Mouse (Mus musculus): ENCODE results near the gene Ccdc83.

Ccdc83 gene

DNA sequence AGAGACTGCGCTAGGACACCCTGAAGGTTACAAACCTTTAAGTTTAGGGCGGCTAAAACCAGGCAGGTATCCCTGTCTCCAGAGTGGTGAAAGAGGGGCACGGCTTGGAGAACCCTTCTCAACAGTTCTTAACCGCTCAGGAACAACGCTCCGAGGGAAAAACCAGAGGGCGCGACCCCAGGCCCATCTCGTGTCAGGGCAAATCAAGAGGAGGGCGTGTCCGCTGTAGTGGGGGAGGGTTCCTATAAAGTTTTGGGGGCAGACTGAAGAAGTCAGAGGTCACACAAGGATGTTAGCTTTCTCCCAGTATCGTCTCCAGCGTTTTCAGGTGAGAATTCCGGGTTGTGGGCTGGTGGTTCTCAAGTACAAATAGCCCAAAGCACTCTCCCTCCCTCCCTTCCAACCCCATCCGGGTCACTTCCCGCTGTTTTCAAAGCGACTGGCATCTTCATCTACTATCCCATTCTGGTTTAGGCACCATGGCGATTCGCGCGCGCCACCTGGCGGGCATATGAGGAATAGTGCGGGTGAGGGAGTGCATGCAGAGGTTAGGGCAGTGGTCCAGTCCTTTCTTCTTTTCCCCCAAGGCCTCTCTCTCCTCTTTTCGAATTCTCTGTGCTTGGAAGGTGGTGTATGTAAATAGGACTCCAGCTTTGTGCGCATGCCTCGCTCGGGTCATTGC, at the start of gene Ccdc83:
TSS of gene Ccdc83 (minus strand) at position 489 of the 682 bp plus-strand sequence.
- DNase-seq (ENCODE audit: low read depth, low spot score) = peak; percentile 63

DNA sequence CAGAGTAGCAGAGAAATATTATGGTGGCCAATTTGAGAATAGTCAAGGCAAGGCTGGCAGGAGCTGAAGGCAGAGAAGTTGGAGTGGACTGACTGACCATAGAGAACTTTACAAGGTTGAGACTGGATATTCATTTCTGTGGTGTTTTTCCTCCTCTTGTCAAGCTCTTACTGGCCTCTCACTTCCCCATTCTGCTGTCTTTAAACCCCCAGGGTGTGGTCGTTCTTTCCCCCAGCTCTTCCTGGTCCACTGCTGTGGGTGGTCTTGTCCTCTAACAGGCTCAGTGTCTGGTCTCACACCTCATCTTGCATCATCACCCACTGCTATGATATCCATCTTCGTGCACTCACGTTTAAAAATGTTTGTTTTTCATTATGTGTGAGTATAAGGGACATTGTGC, 47.8 kb upstream of the Ccdc83 start:
- peak; percentile 16 for DNase-seq (ENCODE audit: low read depth, low spot score)

DNA sequence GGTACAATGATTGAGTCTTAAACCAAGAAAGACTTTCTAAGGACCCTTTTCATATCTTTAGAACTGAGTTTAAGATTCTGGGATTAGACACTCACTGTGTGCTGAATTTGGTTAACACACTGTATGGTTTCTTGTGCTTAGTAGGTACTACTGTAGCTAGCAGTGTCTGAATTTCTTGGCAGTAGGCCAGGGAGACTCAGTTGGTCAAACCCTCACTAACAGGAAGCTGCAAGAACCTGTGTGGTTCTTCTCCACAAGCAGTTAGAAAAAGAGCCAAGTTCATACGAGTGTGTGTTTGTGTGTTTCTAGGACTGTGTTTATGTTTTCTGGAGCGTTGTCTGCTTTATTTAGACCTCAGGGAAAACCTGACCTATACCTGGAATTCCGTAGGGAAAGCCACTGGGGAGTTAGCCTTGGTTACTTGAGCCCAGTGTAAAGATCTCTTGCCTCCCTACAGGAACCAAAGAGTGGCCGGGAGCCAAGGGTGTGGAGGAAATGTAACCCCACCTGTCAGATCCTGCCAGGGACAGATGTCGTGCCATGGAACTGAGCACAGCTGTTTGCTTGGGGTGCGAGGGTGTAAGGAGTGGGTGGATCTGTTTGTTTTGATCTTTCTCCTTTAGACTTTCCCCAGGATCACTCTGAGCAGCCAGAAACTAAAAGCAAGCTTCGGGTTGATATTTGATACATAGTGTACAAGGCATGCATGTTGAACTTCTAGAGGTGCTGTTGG, 46.7 kb upstream of the Ccdc83 start:
- DNase-seq (ENCODE audit: low read depth, low spot score) = no peak

DNA sequence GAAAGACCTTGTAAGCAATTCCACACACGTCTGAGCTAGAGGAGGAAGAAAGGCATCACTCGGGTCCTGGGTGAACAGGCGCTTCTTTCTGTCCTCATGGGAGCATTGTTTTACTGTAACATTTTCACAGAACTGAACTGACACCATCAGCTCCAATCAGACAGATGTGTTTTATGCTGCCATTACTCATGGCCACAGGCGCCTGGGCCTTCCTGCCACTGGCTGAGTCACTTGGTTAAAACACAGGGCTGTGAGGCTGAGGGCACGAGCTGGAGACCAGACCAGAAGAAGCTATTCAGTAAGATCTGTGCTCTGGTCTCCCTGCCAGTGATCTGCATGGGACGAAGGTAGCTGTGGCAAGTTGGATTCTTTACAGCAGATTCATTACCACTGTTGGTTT, 42.4 kb upstream of the Ccdc83 start:
- DNase-seq (ENCODE audit: low read depth, low spot score) = no peak

DNA sequence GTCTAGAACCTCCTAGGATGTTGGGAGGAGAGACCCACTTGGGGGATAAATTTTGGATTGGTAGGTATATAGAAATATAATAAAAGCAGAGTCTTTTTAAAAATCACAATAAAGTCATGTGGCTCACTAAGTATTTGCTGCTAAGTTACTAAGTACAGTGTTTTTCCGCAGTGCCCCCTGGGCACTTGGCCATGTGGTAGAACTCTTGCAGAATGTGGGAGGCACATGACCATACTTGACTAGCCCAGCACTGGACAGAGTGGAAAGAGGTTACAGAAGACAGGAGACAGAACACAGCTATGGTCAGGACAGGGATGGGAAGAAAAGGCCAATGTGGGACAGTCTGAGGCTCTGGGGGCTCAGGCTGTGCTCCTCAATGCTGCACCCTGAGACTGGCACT, 41.4 kb upstream of the Ccdc83 start:
- DNase-seq (ENCODE audit: low read depth, low spot score) = no peak

DNA sequence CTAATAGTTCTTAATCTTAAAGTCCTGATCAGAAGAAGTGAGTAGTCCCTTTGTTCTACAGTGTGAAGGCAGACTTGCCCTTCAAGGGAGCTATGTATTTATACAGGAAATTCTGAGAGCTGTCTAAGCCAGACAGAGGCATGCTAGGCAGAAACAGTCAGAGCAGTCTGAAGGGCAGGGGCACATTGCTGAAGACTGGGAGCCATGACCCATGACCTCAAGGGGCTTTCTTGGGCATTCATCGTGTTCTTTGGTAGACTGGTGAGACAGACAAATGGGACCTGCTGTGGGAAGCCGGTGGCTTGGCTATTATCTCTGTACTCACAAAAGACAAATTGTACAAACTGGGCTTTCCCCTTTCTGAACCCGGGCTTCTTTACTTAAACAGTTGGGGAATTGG, 40.5 kb upstream of the Ccdc83 start:
- no peak for DNase-seq (ENCODE audit: low read depth, low spot score)

DNA sequence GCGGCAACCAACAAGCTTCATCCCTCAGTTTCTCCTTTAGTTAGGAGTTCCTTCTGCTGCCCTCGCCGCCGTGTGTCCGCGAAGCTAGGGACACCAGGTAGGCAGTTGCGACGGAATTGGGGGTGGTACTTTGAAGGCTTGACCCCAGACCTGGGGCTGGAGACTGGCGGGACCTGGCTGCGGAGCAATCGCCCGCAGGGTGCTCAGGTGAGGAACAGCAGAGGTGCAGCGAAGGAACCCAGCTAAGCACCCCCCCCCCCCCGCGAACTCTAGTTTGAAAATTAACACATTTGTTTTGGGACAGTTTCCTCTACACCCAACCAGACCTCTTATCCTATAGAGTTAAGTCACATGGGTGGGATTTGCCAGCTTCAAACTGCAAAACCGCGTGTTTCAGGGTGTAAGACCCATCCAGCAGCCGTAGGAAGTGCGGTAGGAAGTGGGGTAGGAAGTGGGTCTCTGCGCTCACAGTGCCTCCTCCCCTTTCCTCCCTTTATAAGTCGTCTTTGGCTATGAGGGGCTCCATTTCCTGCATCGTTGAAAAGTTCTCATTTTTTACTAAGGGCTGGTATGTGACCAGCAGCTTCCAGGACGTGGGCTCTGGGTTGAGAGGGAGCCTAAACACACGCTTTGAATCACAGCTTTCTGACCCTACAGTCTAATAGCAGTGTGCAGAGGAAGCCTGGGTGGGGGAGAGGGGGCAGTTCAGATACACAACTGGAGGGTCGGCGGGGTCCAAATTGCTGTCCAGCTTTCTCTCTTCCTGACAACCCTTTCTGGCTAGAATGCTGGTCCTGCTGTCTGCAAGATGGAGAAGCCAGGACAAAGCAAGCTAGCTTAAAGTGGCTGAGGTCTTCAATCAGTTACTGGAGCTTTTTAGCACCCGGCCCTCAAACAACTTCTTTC, 37.3 kb upstream of the Ccdc83 start:
- DNase-seq (ENCODE audit: low read depth, low spot score) = no peak

DNA sequence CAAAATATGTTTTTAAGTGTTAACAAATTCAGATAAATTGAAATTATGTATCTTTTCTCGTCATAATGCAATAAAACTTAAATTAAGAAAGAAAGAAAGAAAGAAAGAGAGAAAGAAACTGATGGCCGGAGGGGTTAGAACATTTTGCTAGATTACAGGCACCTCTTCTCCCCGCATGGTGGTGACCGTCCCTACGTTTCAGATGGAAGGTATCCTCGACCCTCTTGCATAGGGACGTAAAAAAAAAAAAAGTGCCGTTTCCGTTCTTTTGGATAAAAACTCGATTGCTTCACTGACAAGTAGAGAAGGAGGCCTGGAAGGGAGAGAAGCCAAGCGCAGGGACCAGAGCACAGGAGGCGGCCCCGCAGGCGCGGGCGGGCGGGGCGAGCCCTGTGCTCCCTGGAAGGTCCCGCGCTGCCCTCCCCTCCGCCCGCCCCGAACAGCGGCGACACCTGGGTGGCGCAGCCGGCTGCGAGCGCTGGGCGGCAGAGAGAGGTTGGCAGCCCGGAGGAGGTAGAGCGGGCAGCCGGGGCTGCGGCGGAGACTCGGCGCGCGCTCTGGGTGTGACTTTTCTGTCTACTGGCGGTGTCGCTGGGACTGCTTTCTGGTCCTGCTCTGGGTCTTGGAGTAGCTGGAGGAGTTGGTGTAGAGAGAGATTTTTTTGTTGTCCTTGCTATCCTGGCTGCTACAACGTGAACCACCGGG, 36.5 kb upstream of the Ccdc83 start, which contains the start of gene Sytl2:
TSS of gene Sytl2 (plus strand) at position 311 of the 705 bp plus-strand sequence.
- DNase-seq (ENCODE audit: low read depth, low spot score) = no peak

DNA sequence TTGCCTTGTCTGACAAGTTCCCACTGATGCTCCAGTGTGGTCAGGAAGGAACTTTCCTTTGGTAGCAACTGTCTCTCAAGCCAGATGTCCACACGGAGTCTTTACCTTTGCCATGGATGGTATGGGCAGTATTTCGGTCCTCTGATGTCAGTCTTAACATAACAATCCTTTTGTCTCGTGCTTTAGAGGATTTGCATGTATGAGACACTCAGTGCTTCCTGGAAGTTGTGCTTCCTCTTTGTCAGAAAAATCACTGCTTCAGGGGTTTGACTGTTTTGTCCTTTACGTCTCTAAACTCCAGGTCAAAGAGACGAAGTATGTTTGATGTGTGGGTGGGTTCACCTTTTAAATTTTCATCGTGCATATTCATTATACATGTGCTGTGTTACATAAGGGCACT, 26.3 kb upstream of the Ccdc83 start:
- DNase-seq (ENCODE audit: low read depth, low spot score) = no peak

DNA sequence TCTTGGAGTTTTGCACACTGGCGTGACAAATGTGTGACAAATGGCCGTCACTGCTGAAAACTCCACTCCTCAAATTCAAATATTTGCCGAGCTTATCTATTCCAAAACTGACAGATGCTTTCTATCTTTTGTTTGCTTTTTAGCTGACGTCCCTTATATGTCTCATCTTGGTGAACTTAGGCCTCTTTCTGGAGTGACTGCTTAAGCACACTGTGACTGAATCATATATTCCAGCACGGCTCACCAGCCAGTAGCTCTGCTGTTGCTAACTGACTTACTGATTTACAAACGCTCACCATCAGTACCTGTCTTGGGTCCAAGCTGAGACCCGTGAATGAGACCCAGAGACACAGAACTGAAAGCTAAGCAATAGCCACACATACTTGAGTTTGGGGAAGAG, 19.2 kb upstream of the Ccdc83 start:
- no peak for DNase-seq (ENCODE audit: low read depth, low spot score)

DNA sequence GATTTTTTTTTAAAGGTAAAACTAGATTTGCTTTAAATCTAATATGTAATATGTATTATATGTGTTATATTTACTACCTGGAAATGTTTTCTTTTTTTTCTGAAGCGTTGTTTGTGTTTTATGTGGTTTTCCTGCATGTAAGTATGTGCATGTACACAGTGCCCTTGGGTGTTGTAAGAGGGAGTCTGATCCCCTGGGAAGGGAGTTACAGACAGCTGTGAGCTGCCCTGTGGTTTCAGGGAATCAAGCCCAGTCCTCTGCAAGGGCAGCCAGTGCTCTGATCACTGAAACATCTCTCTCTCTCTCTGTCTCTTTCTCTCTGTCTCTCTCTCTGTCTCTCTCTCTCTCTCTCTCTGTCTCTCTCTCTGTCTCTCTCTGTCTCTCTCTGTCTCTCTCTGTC, 17.2 kb upstream of the Ccdc83 start:
- DNase-seq (ENCODE audit: low read depth, low spot score) = no peak

DNA sequence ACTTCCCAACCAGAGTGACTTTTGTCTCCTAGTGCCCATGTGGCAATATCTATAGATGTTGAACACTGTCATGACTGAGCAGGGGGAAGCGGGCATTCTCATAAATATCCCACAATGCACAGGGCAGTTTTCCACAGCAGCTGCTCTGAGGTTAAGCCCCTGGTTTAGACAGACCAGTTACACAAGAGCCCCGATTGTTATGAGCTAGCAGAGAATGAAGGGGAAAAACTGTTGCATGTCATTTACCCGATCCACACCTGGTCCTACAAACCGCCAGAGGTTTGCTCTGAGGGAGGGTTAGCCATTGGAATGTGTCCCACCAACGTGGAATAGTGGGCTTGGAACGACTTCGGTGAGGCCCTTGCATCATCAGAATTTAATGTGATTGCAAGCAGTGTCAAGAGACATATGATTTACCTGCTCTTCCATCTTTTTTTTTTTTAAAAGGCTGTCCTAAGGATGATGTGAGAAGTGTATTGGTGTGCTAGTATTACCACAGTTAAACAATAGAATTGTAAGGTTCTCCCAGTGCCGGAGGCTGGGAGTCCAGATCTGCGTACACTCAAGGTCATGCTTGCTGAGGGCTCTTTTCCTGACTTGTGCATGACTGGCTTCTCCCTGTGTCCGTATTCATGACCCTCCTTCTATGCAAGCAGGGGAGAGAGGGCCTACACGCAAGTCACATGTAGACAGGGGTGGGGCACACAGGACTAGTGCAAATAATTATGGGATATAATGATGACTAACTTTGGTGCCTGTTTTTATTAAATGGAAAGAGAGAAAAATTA, 16.4 kb upstream of the Ccdc83 start:
- no peak for DNase-seq (ENCODE audit: low read depth, low spot score)

DNA sequence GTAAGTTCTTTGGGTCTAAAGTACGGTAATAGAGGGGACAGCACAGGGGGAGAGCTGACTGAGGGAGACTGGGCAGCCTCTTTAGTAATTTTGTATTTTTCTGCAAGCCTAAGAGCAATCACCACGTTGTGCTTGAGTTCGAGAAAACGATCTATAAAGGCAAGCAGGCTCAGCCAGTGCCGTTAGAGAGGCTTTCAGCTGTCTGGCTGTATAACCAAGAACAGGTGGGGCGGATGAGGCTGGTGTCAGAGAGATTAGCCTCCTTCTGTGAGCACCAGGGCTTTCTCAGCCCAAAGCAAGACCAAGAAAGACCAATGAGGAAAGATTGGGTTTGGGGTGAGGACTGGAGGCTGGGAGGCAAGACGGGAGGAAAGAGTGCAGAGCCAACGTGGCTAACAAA, 15.3 kb upstream of the Ccdc83 start:
- no peak for DNase-seq (ENCODE audit: low read depth, low spot score)

DNA sequence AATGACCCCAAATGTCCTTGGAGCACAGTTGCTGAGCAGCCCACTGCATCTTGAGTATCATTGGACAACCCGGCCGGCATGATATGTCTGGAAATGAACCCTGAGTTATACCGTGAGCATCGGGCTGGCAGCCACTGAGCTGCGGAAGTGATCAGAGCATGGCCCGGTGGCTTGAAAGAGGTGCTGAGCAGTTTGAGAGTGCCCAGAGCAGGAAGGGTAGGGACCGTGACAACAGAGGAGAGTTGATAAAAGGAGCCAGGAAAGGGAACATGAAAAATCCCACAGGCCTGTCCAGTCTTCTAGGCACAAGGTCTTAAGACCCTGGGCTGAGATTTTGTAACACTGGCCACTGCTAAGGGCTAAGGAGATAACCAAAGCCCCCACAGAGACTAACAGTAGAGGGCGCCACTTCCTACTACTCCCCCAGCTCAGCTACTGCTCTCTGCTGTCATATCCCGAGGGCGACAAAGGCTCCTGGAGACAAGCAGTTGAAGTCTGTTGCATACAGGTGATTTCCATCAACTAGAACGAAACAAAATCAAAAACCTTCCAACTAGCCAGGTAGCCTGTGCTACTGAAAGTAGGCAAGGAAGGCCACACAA, 14.8 kb upstream of the Ccdc83 start:
- DNase-seq (ENCODE audit: low read depth, low spot score) = peak; percentile 65

DNA sequence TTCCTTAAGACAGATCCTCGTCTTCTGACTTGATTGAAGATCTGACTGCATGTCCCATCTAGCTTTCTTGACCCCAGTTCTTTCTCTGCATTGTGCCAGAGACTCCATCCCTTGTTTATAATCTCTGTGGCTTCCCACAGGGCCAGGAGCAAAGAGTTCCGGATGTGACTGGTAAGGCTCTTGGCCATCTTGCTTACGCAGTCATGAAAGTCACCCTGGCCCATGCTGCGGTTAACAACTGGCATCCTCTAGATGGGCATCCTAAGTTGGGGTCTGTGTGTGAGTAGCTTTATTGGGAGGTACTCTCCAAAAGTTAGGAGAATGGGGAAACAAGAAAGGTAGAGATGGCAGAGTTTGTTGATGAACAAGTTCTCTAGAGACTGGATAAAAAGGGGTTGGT, 13.6 kb upstream of the Ccdc83 start:
- no peak for DNase-seq (ENCODE audit: low read depth, low spot score)

DNA sequence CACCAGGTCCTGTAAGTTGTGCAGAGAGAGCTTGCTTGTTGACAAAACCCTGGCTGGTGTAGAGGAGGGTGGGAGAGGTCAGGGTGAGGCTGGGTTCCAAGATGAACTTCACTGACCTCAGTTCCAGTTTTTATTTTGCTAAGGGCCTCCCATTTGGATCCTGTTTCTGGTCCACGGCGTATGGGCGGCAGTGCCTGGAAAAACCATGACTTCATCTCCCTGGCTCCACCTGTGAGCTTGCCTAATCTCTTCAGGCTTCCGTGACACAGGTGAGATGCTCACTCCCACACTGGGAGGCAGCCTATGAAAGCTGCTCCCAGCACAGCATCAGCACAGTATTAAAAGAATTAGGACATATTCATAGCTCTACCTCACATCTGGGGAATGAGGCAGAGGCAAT, 12.2 kb upstream of the Ccdc83 start:
- DNase-seq (ENCODE audit: low read depth, low spot score) = no peak

DNA sequence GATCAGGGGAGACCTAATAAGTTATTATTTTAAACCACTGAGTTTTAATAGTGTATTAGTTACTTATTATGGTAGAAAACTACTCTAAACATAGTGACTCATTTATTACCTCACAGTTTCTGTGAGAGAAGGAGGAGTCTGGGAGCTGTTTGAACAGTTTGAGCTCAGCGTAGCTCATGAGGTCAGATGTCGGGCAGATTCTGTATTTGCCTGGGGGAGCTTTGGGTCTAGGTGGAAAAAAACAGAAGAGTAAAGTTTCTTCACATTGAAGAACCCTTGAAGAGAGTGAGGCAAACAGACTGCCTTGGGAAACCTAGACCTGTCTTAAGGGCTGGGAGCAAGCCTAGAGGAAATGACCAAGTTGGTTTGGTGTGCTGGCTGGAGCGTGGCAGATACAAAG, 11.7 kb upstream of the Ccdc83 start:
- no peak for DNase-seq (ENCODE audit: low read depth, low spot score)

DNA sequence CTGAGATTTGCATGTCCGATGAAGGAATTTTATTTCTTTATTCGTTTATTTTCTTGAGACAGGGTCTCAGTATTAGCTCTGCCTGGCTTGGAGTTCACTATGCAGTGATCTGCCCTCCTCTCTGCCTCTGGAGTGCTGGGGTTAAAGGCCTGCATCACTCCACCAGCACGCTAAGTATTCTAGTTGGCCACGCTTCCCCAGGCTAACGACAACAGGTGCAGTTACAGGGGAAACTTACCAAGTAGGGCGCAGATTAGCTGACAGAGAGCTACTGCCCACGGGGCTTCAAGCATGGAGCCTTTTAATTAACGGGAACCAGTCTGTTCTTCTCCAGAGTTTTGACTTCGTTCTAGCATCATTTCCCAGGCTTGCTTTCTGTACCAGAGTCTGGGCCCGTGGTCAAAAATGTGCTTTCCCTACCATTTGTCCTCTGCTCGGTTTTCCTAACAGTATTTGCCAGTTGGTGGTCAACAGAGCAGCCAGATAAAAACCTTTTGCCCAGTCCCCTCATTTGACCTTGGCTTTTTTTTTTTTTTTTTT, 9.1 kb upstream of the Ccdc83 start:
- DNase-seq (ENCODE audit: low read depth, low spot score) = peak; percentile 6

DNA sequence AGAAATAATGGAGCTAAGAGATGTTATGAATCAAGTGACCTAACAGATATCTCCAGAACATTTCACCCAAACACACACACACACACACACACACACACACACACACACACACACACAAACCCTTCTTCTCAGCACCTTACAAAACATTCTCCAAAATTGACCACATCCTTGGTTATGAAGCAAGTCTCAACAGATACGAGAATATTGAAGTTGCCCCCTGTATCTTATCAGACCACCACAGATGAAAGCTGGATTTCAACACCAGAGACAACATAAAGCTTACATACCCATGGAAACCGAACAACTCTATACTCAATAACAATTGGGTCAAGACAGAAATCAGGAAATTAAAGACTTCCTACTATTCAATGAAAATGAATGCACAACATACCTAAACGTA, 4.6 kb upstream of the Ccdc83 start:
- DNase-seq (ENCODE audit: low read depth, low spot score) = no peak

DNA sequence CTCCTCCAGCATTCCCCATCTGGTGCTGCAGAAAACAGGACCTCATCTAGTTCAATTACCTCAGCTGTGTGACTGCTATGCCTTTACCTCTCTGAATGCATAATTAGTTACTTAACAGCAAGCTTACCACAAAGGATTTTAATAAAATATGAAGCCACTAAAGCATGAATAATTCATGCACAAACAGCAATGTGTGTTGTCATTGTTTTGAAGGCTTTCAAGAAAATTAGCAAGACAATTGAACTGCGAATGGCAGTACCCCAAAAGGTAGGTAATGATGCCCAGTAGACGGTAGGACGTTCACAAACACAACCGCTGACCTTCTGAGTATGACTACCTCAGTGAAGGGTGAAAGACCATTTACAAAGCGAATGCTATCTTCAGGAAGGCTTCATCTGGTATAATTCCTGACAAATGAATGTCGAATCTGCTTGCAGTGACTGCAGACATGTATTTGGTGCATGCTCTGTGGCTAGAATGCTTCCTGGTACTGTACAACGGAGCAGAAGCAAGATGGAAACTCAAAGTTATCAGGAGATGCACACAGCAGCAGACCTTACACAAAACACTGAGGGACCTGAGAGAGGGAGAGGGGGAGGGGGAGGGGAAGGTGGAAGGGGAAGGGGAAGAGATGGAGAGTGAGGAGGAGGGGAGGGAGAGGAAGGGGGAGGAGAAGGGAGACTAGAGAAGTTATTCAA, 3.5 kb downstream of the Ccdc83 start:
- no peak for DNase-seq (ENCODE audit: low read depth, low spot score)
